Mouse (Mus musculus) G1E (cell line): Measurements from ENCODE around the gene Try4. TPM values are rescaled to one million over a fixed set of nuclear protein-coding genes. Genes with fewer than 3 reads are reported as not detected.
"Not testable (repeated sequence)": the region's sequence is repeated elsewhere in the genome, so short reads cannot be mapped to it uniquely, and the experiment has no call there.

ENCODE experiments used
- ATAC-seq: 2 replicates; pipeline ENCODE4 v1.8.0; 2016; ENCODE audit warnings: mild to moderate bottlenecking; ENCODE audit not compliant: insufficient number of reproducible peaks, poor library complexity, low FRiP score, severe bottlenecking; ENCODE audit errors: extremely low read depth
- DNase-seq: peaks from one replicate; pipeline ENCODE4 v3.0.0; 2012; ENCODE audit warnings: low spot score
- H3K27me3 ChIP-seq: 2 replicates; pipeline ENCODE4 v1.6.1; 2012; ENCODE audit warnings: mild to moderate bottlenecking, low read length, inconsistent platforms; ENCODE audit not compliant: insufficient read depth
- H3K36me3 ChIP-seq: replicated peaks from 2 replicates; pipeline ENCODE3; 2012; ENCODE audit warnings: mild to moderate bottlenecking, inconsistent platforms
- H3K4me1 ChIP-seq: 2 replicates; pipeline ENCODE4 v1.6.1; 2012; ENCODE audit warnings: low read depth, low read length, inconsistent platforms, mixed read lengths; ENCODE audit not compliant: insufficient read depth
- H3K4me3 ChIP-seq: 2 replicates; pipeline ENCODE4 v1.5.1; 2012; ENCODE audit warnings: low read depth, mild to moderate bottlenecking, inconsistent platforms, low read length, moderate library complexity, mixed read lengths
- H3K9me3 ChIP-seq: replicated peaks from 2 replicates; pipeline ENCODE4 v1.6.1; 2012; ENCODE audit warnings: inconsistent platforms
- CTCF ChIP-seq: IDR thresholded peaks from 2 replicates; pipeline ENCODE4 v1.5.1; 2012; ENCODE audit warnings: low read depth, low read length, inconsistent platforms, mixed read lengths
- GATA1 ChIP-seq: IDR thresholded peaks from 2 replicates; pipeline ENCODE4 v1.6.1; 2012; ENCODE audit warnings: borderline replicate concordance, low read length, inconsistent platforms, mixed read lengths
- GATA2 ChIP-seq: IDR thresholded peaks from 2 replicates; pipeline ENCODE4 v1.6.1; 2012; ENCODE audit warnings: low read depth, low read length, inconsistent platforms, borderline replicate concordance
- POLR2AphosphoS5 ChIP-seq: IDR thresholded peaks from 2 replicates; pipeline ENCODE4 v1.6.1; 2012; ENCODE audit warnings: low read depth, low read length, inconsistent platforms; ENCODE audit not compliant: insufficient replicate concordance
- TAL1 ChIP-seq: conservative IDR thresholded peaks from 2 replicates; pipeline ENCODE4 v1.6.1; 2012; ENCODE audit warnings: low read depth, low read length, inconsistent platforms, mixed read lengths
- polyA plus RNA-seq: library from polyadenylated mRNA; stranded (reverse); fragments of >175 nt; gene quantifications from 2 replicates; pipeline ENCODE4 v1.2.3, GENCODE M21; 2012
- total RNA-seq, 2 experiments: library from RNA; stranded (forward) in 1 of 2; stranded (reverse) in 1 of 2; fragments of 200-1000 nt in 1 of 2; fragments of >200 nt in 1 of 2; fragmentation: Nextera tagmentation in 1 of 2; gene quantifications; 2 replicates each; pipeline ENCODE4 v1.2.3; 2014 to 2017

Gene Try4
- total RNA-seq (2014; fragmentation: Nextera tagmentation) (not detected in 2 replicates), total RNA-seq (2017) (not detected in 2 replicates), polyA plus RNA-seq (not detected in 2 replicates)

DNA sequence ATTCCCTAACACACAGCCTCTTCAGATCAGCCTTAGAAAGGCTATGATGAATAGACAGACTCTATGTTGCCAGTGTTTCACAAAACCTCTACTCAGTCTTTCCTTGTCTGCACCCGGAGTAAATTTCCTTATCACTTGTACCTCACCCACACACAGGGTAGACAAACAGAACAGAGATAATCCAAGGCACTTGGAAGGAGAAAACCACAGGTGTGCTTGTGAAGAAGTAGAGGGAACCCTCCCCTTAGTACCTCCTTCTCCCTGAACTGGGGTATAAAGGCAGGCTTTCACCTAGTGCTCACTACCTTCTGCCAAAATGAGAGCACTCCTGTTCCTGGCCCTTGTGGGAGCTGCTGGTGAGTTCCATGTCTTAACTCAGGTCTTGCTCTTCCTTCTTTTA is at the start of gene Try4:
TSS of gene Try4 (plus strand) at position 301 of the 400 bp plus-strand sequence.
- H3K36me3 ChIP-seq: no peaks in the 10 kb centered on the region
- ATAC-seq (no peak), DNase-seq (no peak)
- H3K4me3 ChIP-seq: no peak within 1 kb of the TSS
- H3K4me1 ChIP-seq: no peaks in the 10 kb centered on the region
- no peaks in the 10 kb centered on the region for H3K27me3 ChIP-seq
- TF ChIP-seq GATA2 (no peak), CTCF (no peak), POLR2AphosphoS5 (no peak), GATA1 (no peak), TAL1 (no peak)
- no peaks in the 10 kb centered on the region for H3K9me3 ChIP-seq

DNA sequence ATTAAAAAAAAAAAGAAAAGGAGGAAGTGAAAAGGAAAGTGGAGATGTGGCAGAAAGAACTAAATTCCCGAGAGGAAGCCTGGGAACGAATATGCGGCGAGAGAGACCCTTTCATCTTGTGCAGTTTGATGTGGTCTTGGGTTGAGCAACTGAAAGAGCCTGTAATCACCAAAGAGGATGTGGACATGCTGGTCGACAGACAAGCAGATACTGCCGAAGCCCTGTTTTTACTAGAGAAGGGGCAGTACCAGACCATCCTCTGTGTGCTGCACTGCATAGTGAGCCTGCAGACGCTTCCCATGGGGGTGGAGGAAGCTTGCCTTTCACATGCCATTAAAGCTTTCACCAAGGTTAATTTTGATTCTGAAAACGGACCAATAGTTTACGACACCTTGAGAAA is 48.8 kb upstream of the Try4 start:
- H3K4me3 ChIP-seq, H3K9me3 ChIP-seq, H3K27me3 ChIP-seq, ATAC-seq, H3K4me1 ChIP-seq, DNase-seq, H3K36me3 ChIP-seq: not testable (repeated sequence)

DNA sequence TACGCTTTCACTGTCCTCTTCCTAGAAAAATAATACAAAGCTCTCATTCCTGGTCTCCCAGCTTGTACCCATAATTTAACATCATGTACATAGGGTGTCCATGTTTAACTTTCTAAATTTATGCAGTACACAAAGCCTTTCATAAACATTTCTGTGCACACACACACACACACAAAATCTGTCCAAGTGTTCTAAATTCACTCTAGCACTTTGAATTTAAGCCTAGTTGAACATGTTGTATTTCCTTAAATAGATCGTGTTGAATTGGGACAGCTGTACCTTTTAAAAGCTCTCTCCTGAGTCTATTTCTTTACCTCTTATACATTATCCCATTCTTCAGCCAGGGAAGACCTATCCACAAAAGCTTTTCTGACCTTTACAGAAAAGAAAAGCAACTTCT is 45.6 kb upstream of the Try4 start:
- no peak for ATAC-seq
- no peaks in the 10 kb centered on the region for H3K4me1 ChIP-seq
- H3K9me3 ChIP-seq: no peaks in the 10 kb centered on the region
- no peaks in the 10 kb centered on the region for H3K36me3 ChIP-seq
- no peak overlapping the region for H3K4me3 ChIP-seq
- DNase-seq: no peak
- no peaks in the 10 kb centered on the region for H3K27me3 ChIP-seq
- TF ChIP-seq GATA2 (no peak), TAL1 (no peak), GATA1 (no peak), POLR2AphosphoS5 (no peak), CTCF (no peak)

DNA sequence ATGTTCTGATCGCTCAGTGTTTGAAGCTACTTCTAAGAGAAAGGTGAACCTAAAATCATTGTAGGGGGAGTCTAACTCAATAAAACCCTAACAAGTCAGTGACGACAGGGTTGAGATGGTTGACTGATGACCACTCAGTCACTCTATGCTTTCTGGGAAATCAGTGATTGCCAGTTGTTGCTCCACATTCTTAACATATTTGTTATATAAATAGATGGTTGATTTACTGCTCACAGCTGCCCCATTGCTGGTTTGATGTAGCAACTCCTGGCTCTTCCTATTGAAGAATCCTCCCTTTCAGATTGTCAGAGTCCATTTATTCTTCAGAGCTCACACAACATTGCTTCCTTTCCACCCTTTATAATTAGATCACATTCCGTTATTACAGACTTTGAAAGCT is 44.6 kb upstream of the Try4 start:
- no peak for DNase-seq
- ATAC-seq: no peak
- Histone ChIP-seq H3K4me1 (no peaks in the 10 kb centered on the region), H3K4me3 (no peak overlapping the region), H3K36me3 (no peaks in the 10 kb centered on the region), H3K27me3 (no peaks in the 10 kb centered on the region), H3K9me3 (no peaks in the 10 kb centered on the region)
- TF ChIP-seq POLR2AphosphoS5 (no peak), TAL1 (no peak), CTCF (no peak), GATA2 (no peak), GATA1 (no peak)

DNA sequence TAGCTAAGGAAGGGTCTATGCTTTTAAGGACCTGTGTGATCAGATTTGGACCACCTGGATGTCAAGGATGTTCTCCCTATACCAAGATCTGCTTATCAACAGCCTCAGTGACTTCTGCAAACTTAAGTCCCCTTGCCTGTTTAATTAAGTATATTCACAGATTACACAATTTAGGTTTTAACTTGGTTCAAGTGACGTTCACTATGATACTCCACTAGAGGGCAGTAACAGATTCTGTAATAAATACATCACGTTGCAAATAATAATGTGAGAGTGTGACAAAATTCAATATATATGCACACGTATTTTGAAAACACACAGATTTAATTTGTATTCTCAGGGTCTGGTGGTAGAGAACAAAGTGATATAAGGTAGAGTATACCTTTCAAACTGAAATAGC is 39.3 kb upstream of the Try4 start:
- H3K9me3 ChIP-seq: no peaks in the 10 kb centered on the region
- no peak for DNase-seq
- H3K4me3 ChIP-seq: no peak overlapping the region
- TF ChIP-seq TAL1 (no peak), GATA1 (no peak), CTCF (no peak), POLR2AphosphoS5 (no peak), GATA2 (no peak)
- H3K27me3 ChIP-seq: no peaks in the 10 kb centered on the region
- H3K36me3 ChIP-seq: no peaks in the 10 kb centered on the region
- no peaks in the 10 kb centered on the region for H3K4me1 ChIP-seq
- no peak for ATAC-seq

DNA sequence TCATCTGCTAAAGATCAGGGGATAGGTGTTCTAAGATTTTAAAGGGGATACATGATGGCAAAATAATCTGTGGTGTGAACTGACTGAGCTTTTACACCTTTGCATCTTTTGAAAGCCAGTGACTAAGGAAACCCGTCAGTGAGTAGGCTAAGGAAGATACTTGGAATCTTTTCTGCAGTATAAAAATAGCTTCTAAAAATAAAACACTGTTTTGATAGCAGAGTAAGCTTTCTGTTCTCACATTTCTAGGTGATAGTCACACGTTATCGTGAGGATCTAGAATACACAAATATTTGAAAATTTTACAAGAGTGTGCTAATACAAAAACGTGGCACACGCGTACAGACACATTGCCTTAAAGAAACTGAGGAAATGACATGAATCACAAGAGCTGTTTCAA is 35.9 kb upstream of the Try4 start:
- TF ChIP-seq CTCF: no peak
- no peak for TF ChIP-seq POLR2AphosphoS5
- no peak for TF ChIP-seq TAL1
- TF ChIP-seq GATA1: no peak
- no peak for TF ChIP-seq GATA2
- no peaks in the 10 kb centered on the region for H3K4me1 ChIP-seq

DNA sequence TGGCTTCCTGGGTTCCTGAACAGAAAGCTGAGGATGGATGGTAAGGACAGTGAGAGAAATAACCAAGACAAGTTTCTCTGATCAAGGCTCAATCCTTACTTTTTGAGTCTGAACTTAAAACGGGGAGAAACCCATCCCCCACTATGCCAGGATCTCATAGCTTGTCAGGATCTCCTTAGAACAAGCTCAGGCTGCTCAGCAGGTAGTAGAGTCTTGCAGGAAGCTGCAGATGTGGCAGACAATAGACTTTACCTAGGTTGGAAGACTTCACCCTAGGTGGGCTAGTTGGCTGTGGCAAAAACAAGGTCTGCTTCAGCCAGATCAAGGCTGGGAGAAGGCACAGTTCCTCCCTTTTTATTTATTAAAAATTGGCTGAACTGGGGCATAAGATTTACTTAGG is 3.8 kb upstream of the Try4 start:
- ATAC-seq: no peak
- H3K27me3 ChIP-seq: no peaks in the 10 kb centered on the region
- TF ChIP-seq CTCF (no peak), GATA1 (no peak), TAL1 (no peak), GATA2 (no peak), POLR2AphosphoS5 (no peak)

More for the DNA sequence above, 35.9 kb upstream of the Try4 start:
- no peaks in the 10 kb centered on the region for H3K36me3 ChIP-seq
- H3K27me3 ChIP-seq: no peaks in the 10 kb centered on the region
- ATAC-seq (no peak), DNase-seq (no peak)
- no peak overlapping the region for H3K4me3 ChIP-seq
- no peaks in the 10 kb centered on the region for H3K9me3 ChIP-seq

DNA sequence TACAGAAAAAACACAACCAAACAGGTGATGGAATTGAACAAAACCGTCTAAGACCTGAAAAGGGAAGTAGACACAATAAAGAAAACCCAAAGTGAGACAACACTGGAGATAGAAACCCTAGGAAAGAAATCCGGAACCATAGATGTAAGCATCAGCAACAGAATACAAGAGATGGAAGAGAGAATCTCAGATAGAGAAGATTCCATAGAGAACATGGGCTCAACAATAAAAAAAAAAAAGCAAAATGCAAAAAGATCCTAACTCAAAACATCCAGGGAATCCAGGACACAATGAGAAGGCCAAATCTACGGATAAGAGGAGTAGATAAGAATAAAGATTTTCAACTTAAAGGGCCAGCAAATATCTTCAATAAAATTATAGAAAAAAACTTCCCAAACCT is 14.7 kb downstream of the Try4 start, which contains the start of gene Try5:
TSS of gene Try5 (minus strand) at position 101 of the 400 bp plus-strand sequence.
- H3K9me3 ChIP-seq, DNase-seq, H3K4me3 ChIP-seq, ATAC-seq, H3K36me3 ChIP-seq, H3K27me3 ChIP-seq, H3K4me1 ChIP-seq: not testable (repeated sequence)

More for the DNA sequence above, 3.8 kb upstream of the Try4 start:
- Histone ChIP-seq H3K4me3 (no peak overlapping the region), H3K4me1 (no peaks in the 10 kb centered on the region), H3K36me3 (no peaks in the 10 kb centered on the region), H3K9me3 (no peaks in the 10 kb centered on the region)
- no peak for DNase-seq
